Mouse (Mus musculus) lung, postnatal 0 days (tissue): ENCODE results near the gene Ankrd53.

ENCODE experiments used
- CTCF ChIP-seq: IDR thresholded peaks from 2 replicates; pipeline ENCODE4 v1.5.1; 2016; ENCODE audit warnings: antibody characterized with exemption, mild to moderate bottlenecking
- EP300 ChIP-seq: IDR thresholded peaks from 2 replicates; pipeline ENCODE4 v1.6.1; 2016; ENCODE audit warnings: antibody characterized with exemption, mild to moderate bottlenecking, control low read depth

DNA sequence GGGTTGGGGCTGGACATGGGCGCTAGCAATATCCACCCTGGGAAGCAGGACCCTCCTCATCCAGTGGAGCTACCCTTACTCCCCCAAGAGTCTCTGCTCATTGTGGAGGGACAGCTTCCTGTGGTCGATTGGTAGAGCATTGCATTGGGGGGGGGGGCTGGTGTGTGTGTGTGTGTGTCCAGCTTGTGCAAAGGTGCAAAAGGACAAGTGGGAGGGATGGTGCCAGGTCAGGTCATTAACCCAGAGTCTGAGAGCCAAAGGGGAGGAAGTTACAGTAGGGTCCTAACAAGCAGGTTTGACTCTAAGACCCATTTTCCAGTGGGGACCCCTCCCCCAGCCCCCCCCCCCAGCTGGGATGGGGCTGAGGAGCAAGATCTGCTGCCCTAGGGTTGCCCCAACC, 17.0 kb upstream of the Ankrd53 start:
- no peak for TF ChIP-seq CTCF
- TF ChIP-seq EP300, result no peak
